Mouse (Mus musculus) thymus, postnatal 14 days (tissue): Measurements from ENCODE around the gene Erbb4.

Source experiments
- DNase-seq: peaks from one replicate; pipeline ENCODE4 v3.0.0; 2021

The Erbb4 gene

DNA sequence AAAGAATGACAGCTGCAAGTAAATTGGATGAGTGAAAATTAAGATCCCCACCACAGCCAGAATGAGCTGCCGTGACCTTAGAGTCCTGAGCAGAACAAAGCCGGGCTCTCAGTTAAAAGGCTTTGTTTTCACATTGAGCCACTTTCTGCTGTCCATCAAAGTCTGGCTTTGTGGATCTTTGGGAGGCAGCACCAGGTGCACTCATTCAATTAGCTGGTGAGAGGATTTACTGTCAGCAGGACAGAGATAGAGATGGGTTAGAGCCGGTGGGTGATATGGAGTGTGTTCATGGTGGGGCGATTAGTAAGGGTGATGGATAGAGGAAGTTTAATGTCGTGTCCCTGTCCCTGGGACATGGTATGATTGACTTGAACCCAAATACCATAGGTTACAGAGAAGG lies 1060.7 kb downstream of the Erbb4 start:
- no peak for DNase-seq

DNA sequence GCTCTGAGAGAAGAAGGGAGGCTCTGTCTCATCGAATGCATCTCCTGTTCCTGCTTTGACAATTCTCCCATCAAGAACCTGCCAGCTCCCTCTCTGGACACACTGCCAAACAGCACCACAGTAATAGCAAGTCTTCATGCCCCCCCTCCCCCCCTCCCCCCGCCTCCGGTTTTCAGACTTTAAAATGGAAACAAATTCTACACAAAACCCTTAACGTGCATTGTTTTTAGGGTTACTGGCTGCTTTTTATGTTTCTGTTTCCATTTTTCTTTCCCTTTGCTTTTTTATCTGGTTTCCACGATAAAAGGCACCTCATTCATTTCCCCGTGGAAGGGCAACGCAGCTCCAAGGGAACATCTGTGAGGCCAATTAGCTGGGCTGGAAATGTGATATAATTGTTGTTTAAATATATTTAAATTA lies 1061.3 kb downstream of the Erbb4 start:
- no peak for DNase-seq

DNA sequence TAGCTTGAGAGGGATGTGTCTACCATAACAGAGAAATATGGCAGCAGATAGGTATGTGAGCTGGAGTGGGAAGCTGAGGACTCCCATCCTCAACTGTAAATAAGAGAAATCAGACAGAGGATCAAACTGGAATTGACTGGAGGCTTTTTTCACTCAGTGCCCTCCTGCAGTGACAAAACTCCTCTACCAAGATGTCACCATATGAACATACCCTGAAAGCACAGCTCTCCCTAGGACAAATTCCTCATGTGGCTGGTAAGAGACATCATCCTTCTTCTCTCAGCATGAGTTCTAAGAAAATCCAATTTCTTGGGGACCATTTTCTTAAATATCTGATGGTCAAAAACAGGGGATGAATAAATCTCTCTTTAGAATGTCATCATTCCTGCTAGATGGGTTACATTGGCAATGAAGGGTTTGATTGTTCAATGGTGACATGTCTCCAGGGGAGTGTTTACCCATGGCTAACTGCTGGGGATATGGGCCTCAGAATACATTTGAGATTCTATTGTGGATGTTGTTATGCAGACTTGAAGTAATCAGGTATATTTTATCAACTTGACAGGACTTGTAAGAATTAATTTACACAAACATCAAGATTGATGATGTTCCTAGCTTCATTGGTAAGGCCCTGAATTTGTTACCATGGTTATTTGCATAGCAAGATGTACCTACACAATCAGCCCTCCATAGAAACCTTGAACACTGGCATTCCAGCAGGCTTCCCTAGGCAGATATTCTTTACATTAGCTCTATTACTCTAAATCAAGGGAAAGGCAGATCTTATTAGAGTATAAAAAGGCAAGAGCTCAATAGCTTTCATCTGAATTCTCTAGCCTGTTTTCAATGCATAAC lies 1083.5 kb downstream of the Erbb4 start:
- DNase-seq = no peak

DNA sequence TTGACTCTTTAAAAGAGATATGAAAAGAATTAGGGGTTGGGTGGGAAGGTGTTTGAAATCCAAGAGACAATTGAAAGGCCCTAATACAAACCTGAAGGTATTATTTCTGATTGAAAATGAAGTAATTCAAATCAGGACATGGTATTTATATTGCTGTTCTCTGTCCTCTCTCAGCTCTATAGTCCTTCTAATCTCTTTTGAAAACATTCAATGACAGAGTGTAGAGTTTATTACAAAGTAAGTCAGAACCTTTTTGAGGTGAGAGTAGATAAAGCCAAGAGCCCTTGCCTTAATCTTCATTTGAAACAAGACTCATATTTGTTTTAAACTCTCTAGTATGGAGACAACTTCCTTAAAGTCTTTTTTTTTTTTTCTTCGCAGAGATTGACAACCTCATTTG lies 1087.8 kb downstream of the Erbb4 start:
- DNase-seq = no peak

DNA sequence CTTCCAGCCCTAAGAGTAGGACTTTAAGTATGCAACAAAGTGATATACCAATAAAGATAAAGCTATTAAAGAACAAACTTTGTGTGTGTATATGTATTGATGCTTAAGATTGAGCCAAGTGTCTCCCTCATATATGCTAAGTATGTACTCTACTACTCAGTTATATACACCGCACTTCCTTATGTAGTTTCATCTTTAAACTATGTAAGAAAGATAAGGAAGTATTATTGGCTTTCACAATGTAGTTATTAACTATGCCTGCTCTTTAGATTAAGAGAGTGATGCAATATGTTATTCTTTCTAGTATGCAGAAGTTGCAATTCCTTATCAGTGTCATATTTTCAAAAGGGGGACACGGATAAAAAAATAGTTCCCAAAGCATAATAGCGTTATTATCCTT lies 1088.2 kb downstream of the Erbb4 start:
- no peak for DNase-seq
